Mouse (Mus musculus) olfactory bulb, adult 2 months (tissue): ENCODE measurements around the gene Hmbs.

Experiments
- CTCF ChIP-seq: fragments of 200-500 bp; IDR thresholded peaks from 2 replicates; pipeline ENCODE4 v1.5.1; 2012; ENCODE audit warnings: low read depth, mild to moderate bottlenecking, low read length, moderate library complexity; ENCODE audit not compliant: insufficient read depth
- POLR2A ChIP-seq: fragments of 200-500 bp; IDR thresholded peaks from 2 replicates; pipeline ENCODE4 v1.6.1; 2012; ENCODE audit warnings: mild to moderate bottlenecking, low read depth, low read length, moderate library complexity; ENCODE audit not compliant: insufficient read depth

DNA sequence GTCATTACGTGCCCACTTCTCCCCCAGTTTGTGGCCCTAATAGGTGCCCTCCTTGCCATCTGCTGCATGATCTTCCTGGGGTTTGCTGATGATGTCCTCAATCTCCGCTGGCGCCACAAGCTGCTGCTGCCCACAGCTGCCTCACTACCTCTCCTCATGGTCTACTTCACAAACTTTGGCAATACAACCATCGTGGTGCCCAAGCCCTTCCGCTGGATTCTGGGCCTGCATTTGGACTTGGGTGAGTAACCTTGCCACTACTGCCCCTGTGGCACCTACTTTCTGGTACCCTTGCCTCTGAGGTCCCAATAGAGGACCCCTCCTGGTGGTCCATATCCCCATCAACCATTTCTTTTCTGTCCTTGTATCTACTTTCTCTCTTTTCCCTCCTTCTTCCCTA, 16.1 kb downstream of the Hmbs start:
- no peak for TF ChIP-seq CTCF
- no peak for TF ChIP-seq POLR2A
